Mouse (Mus musculus): ENCODE data around the gene Gm35549.
A peak's percentile ranks its signal among the peaks of the same experiment; 100 is the strongest.
"Not testable (repeated sequence)": the region's sequence is repeated elsewhere in the genome, so short reads cannot be mapped to it uniquely, and the experiment has no call there.

Gene Gm35549

DNA sequence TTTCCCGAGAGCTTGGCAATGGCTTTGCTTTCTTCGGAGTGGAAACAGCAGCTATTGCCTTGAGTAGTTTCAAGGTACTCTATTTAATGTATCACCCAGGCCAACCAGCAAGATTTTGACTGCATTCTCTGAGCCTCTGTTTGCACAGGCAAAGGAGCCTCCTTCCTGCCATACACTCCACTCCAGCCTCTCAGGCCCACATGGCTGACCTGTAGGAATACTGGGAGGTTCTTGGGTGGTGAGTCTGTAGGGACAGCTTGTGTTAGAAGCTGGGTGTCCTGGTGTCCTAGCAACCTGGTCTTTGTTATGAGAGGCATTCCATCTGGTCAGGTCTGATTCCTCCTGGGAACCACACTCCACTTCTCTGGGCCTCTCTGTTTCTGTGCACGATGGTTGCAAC, at the start of gene Gm35549:
Gene Gm35549, minus strand, starts transcription at position 276 of the 400 bp plus-strand sequence.
- no peak for DNase-seq (ENCODE audit: low spot score in 2 of 2)

DNA sequence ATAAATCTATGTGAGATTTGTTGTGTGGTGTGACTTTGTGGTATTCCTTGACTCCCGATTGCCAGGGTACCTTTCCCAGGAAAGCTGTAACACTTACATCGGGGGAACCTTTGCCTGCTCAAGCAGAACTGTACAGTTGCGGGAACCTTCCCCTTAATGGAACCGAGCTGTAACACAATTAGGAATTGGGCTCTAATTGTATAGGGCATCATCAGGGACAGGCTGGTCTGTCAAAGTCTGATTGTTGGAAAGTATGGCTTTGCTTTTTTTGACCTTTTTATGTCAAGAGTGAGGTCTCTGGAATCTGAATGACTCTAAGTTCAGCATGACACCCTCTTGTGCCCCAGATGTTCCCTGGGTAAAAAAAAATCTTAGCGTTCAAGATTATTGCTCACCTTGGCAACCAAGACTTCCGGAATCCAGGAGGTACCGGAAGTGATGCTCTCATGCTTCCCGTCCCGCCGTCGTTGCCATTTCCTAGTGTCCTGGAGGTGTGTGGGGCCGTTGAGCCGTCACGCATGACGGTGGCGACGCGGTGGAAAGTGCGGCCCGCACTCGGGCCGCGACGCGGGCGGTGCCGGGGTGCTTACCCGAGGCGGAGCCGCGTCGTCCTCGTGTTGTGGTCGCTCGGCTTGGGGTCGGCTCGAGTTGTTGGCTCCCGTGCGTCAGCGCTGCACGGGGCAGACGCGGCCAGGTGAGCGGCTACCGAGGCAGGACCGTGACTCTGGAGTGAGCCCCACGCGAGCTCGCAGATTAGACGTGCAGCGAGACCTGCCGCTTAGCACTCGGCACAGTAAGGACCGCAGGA, 42.7 kb upstream of the Gm35549 start:
- DNase-seq (ENCODE audit: low spot score in 2 of 2) = peak; percentile 19 to 52

DNA sequence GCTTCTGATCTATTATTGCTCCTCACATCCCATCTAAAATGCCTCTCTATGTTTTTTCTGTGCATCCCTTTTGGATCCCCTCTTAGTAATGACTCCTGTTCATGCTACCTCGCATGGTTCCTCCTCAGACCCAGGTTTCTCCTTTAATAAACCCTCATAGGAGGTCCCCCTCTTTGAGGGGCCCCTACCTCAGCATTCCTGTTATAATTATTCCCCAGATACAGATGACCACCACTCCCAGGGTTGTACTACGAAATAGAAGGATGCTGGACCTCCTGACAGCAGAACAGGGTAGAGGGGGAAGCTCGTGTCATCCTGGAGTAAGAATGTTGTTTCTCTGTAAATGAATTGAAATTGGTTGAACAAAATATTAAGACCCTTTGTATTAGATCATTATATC, 41.5 kb upstream of the Gm35549 start, which contains the start of gene Zkscan7:
Gene Zkscan7, plus strand, starts transcription at position 301 of the 400 bp plus-strand sequence.
- no peak for DNase-seq (ENCODE audit: low spot score in 2 of 2)

DNA sequence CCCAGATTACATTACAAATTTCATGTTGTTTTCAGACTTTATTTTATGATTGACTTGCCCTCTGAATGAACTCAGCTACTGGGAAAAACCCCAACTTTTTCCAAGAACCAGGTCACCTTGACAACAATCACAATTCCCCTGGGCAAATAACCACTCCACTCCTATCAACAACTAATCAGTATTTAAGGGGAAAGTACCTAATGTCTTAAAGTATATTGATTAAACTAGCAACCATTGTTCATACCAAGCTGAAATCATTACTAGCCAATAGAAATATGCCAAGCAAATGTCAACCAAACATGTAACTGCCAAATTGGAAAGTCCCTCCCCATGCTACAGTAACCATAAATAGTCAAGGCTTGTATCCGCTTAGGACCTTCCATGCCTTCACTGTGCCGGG, 31.3 kb upstream of the Gm35549 start:
- DNase-seq (ENCODE audit: low spot score in 2 of 2) = no peak

DNA sequence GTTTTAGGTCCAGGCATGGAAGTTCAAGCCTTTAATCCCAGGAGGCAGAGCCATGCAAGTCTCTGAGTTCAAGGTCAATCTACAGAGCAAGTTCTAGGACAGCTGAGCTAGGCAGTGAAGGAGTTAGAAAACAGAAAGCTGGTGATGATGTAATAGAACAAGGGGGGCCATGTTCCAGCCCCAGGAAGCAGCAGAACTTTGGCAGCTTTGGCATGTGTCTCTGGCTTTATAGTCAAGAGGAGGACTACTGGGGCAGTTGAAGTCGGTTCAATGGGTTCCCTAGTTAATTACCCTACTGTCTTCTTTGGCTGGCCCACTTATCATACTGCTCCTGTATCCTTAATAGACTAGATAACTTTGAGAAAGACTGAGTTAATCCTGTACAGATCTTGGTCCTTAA, 30.8 kb upstream of the Gm35549 start:
- no peak for DNase-seq (ENCODE audit: low spot score in 2 of 2)

DNA sequence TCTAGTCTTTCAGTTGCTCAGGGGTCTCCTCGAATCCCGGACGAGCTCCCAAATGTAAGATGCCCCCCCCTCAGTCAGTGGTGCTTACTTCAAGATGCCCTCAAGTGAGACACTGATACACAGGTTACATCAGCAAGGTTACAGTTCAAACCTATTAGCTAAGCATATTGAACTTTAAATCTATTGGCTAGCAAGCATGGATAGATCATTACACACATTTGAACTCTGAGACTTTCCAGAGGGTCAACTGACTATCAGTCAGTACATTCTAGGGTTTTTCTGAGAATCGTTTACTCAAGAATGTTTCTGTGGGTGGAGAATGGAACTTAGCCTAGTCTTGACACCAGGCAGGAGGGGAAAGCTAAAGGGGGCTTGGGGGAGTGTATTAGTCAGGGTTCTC, 28.8 kb upstream of the Gm35549 start:
- no peak for DNase-seq (ENCODE audit: low spot score in 2 of 2)

DNA sequence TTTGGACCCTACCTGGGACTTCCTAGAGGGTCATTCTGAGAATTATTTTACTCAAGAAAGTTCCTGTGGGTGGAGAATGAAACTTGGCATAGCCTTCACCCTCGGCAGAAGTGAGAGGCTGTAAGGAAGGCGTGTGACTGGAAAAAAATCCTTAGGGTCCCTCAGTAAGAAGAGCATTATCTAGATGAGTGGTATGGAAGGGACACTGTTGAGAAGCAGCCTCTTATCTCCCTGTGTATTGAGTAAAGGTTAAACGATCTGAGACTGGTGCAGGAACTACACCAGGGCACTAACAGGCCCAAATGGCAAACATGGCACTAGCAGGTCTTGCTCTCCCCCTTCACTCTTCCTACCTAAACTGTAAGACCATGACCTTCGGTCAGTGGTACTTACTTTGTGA, 22.4 kb upstream of the Gm35549 start:
- no peak for DNase-seq (ENCODE audit: low spot score in 2 of 2)

DNA sequence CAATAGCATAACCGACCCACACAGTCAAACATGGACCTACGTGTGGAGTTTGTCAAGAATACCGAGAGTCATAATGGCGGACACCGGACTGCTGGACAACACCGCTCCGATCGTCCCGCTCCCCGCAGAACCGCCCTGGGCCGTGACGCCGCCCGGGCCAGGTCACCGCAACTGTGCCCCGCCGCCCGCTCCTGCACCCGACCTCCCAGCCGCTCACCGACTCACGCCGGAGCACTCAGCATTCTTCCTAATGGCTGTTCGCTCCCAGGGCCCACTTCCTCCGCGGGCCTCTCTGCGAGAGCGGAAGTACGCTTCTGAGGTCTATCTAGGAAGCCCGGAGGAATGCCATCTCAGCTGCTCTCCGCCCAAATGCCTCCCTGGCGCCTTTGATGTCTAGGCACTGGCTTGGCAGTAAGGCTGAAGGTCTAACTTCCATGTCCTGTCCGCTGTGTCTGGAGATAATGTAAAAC, 21.9 kb upstream of the Gm35549 start, which contains the start of gene Zfp445:
Gene Zfp445, minus strand, starts transcription at position 310 of the 470 bp plus-strand sequence.
- peak; percentile 70 to 81 for DNase-seq (ENCODE audit: low spot score in 2 of 2)

DNA sequence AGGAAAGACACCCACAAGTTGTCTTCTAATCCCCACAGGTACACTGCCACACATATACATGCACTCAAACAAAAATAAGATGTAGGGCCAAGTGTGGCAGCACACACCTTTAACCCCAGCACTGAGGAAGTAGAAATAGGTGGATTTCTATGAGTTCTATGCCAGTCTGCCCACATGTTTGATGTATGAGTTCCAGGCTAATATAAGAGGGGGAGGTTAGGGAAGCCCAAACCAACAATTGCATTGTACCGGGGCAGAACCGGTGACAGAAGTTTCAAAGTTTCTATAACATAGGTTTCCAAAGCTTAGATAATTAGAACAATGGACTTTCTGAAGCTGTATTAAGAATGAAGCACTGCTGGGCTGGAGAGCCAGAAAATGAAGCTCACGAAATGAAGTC, 21.0 kb upstream of the Gm35549 start:
- no peak for DNase-seq (ENCODE audit: low spot score in 2 of 2)

DNA sequence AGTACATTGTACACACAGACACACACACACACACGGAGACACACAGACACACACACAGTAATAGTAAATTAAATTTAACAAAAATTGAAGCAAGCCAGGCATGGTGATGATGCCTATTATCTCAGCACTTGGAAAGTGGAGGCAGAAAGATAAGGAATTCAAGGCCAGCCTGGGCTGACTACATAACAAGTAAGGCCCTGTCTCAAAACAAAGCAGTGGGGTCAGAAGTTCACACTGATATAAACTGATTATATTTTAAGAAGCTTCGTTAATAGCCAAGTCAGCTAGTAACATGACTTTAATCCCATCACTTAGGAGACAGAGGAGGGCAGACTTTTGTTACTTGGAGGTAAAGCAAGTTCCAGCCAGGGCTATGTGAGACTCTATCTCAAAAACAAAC, 19.9 kb upstream of the Gm35549 start:
- DNase-seq (ENCODE audit: low spot score in 2 of 2) = no peak

DNA sequence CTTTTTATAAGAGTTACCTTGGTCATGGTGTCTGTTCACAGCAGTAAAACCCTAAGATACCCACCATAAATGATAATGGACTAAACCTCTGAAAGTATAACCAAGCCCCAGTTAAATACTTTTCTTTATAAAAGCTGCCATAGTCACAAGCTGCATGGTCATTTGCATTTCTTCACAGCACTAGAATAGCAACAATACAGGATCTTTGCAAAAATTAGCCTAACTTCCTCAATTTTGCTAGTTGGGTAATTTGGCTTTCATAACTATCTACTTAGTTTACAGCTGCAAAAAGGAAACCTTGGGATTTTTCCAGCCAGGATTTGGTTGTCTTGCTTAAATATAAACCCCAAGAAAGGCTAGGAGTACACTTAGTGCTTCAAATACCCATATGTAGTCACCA, 16.9 kb upstream of the Gm35549 start:
- no peak for DNase-seq (ENCODE audit: low spot score in 2 of 2)

DNA sequence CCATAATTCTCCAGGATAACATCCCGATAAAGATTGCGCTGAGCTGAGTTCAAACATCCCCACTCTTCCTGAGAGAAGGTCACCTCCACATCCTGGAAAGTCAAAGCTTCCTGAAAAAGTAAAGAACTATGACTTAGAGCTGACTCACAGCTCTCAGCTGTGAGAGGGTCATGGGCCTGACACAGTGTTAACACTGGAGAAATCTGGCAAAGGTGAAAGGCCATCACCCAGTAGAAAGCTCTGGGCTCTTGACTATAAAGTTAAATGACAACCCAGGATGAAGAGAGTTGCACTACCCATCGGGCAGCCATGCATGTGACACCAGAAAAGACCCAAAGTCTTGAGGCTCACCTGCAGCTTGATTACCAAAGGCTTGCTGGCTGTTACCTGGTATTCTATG, 12.9 kb upstream of the Gm35549 start:
- no peak for DNase-seq (ENCODE audit: low spot score in 2 of 2)

DNA sequence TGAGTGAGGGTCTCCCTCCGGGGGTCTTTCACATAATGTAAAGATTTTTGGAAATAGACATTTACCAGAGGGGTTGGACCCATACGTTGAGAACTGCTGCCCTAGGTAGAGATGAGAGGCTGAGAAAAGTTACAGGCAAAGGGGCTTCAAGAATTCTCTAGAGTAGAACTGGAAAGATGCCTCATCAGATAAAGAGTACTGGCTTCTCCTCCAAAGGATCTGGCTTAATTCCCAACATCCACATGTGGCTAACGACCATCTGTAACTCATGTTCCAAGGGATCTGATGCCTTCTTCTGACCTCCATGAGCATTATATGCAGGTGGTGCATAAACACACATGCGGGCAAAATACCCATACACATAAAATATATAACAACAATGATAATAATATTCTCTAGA, 11.8 kb upstream of the Gm35549 start:
- no peak for DNase-seq (ENCODE audit: low spot score in 2 of 2)

DNA sequence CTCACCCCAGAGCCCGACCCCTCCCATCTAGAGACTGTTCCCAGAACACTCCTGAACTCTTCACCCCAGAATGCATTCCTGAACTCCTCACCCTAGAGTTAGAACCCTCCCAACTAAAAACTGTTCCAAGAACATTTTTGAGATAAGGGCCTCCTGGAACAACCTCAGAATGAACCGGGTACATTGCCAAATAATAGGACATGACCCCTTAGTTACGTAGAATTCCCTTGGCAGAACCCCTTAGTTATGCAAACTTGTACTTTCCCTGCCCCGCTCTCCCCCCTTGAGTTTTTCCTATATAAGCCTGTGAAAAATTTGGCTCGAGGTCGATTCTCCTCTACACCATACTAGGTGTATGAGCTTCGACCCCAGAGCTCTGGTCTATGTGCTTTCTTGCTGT, 11.3 kb upstream of the Gm35549 start:
- DNase-seq (ENCODE audit: low spot score in 2 of 2) = not testable (repeated sequence)

DNA sequence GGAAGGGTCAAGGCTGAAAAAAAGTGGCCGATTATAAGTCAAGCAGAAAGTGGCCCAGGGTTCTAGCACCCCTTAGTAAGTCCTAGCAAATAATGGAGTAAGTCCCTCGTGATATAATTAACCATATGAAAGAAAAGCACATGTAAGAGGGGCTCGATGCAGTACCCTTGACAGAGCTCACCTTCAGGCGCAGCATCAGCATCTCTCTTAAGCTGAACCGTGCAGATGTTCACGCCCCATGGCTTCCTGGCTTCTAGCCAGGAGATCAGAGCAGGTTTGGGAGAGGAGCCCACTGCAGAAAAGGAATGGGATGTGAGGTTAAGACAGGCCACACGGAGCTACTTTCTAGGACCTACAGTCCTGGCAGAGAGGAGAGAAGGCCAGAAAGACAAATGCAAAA, 10.7 kb upstream of the Gm35549 start:
- DNase-seq (ENCODE audit: low spot score in 2 of 2) = no peak

DNA sequence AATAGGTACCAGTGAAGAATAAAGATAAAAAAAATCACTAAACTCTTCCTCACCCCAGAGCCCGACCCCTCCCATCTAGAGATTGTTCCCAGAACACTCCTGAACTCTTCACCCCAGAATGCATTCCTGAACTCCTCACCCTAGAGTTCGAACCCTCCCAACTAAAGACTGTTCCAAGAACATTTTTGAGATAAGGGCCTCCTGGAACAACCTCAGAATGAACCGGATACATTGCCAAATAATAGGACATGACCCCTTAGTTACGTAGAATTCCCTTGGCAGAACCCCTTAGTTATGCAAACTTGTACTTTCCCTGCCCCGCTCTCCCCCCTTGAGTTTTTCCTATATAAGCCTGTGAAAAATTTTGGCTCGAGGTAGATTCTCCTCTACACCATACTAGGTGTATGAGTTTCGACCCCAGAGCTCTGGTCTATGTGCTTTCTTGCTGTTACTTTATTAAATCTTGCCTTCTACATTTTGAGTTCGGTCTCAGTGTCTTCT, 4.0 kb upstream of the Gm35549 start:
- not testable (repeated sequence) for DNase-seq (ENCODE audit: low spot score in 2 of 2)

DNA sequence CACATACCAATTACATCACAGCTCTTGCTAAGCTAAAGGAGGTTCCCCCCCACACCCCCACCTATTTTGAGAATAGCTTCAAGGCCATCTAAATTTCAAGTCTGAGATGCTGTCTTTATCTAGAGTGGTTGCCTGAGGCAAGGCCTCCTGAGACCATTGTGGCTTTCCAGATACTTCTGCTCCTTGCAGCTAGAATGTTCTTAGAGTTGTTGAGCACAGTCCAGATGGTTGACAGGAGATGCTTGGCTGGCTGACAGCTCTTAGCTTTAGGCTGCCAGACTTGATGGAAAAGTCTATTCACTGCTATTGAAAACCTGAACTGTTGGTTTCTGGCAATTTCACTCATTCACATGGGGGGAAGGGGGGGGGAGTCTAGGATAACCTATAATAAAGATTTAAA, 2.3 kb upstream of the Gm35549 start:
- no peak for DNase-seq (ENCODE audit: low spot score in 2 of 2)

DNA sequence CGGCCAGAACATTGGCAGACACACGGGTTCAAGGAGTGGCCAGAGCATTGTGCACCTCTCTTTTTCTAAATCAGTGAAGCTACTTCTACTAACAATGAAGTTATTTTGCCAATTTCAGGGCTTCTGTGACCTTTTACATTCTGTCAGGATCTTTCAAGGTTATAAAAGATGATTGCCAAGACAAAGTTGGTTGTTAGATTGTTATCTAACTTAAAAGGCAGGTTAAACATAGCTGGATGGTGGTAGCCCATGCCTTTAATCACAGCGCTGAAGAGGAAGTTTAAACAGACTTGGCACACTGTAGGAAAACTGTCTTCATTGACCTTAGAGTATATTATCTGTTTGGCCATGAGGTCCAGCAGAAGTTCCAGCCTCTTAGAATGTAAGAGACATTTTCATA, 1.8 kb upstream of the Gm35549 start:
- no peak for DNase-seq (ENCODE audit: low spot score in 2 of 2)

DNA sequence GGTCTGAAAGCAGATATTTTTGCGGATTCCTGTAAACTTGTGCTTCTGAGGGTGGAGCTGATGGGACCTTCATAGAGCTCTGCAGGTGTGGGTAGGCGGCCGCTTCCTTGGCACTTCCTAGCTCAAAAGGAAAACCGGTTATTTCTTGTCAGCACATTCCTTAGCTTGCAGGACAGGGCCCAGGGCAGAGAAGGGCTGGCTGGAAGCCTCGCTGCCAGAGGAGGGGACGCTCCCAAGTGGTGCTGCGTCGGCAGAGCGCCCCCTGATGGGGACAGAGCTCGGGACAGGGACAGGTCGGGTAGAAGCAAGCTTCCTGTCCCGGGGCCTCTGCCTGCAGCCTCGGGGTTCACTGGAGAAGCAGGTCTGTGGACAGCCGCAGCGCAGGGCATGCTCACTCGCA, 6.2 kb downstream of the Gm35549 start:
- DNase-seq (ENCODE audit: low spot score in 2 of 2) = peak in 1 of 2 experiments; percentile 39

DNA sequence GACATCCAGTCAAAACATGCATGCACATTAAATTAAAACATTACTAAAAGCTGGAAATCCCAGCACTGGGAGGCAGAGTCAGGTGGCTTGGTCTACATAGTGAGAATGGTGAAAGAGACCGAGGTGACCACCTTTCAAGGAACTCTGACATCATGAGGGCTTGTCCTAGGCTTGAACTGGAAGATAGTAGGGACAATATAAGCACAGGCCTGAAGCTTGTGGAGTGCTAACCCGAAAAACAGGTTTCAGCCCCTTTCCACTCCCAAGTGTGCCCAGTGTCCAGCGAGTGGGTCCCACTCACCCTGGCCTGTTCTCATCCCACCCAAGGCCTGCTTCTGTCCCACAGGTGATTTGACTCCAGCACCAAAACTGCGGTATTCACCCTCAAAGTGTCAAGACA, 6.6 kb downstream of the Gm35549 start:
- no peak for DNase-seq (ENCODE audit: low spot score in 2 of 2)

DNA sequence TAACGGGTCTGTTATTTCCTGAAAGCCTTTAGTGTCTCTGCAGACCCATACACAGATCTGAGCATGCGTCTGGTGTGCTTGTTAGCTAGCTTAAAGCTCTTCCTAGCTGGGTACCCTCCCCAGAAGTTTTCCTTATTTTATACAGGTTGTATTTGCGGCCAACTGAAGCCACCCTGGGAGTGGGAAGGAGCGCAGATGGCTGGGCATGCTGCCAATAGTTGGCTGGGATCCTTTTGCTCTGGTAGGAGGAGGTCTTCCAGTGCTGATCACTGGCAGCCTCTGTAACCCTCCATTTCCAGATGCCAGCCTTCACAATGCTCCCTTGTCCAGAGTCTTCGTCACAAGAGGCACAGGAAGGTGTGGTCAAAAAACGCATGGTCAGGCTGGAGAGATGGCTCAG, 7.0 kb downstream of the Gm35549 start:
- no peak for DNase-seq (ENCODE audit: low spot score in 2 of 2)

DNA sequence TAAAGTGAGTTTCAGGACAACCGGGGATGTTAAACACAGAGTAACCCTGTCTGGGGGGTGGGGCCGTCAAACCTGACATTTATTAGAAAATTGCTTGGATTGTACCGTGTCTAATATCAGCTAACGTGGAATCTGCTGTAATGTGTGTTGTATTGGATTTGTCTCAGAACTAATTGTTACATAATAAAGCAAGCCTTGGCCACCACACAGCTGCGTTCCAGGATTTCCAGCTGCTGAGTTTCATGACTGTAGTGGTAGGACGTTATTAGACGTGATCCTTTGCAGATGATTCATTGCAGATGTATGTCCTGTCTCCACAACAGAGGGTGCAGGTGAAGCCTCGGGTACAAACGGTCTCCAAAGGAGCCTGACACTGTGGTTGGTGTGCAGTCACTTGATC, 7.7 kb downstream of the Gm35549 start:
- no peak for DNase-seq (ENCODE audit: low spot score in 2 of 2)

DNA sequence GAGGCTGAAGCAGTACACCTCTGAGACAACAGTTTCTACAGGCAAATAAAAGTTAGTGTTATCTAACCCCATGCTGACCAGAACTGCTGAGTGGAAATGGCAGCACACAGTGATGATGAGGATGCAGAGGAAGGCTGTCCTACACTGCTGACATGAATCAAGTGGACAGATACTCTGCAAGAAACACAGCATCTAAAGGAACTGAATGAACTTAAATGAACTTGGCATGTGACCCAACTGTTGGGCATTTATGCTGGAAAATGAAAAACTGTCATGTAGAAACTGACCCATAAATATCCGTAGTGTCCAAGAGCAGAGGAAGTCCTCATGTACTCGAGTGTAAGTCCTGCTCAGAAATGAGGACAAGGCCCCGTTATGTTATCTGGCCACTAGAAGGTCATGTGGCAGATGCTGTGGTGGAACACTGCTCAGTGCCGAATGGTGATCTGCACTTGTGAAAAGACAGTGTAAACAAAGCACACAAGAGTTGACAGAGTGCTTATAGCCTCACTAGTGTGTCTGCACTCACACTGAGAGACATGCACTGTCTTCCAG, 13.9 kb downstream of the Gm35549 start:
- no peak for DNase-seq (ENCODE audit: low spot score in 2 of 2)

Measured in spleen, postnatal 10 days (tissue).